Comparison of ENCODE assay signal across 9 mouse cellular contexts in the genomic region with DNA sequence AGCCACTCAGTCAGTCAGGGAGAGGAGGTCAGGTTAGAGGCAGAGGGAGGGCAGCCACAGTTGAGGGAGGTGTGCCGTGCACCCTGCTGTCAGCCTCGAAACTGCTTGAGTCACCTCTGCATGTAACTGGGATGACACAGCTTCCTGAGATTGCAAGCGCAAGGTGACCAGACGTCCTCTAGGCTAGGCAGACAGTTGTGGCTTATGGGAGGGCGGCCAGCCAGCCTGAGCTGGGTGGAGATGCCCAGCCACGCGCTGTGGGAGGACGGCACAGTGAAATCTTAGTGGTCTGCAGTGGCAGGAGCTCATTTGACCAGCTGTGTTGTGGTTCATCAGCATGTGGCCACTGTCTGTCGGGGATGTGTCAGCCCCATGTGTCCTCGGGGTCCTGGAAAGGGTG. TPM values are rescaled to one million over a fixed set of nuclear protein-coding genes. Genes with fewer than 3 reads are reported as not detected.
DNase-seq lines count a peak whose midpoint lies in the region; ATAC-seq lines count a peak whose summit lies in the region.
"Had no signal": no experiment of that assay in that cellular context is flagged by ENCODE, and none has a peak within 500 bp of the region (broad histone marks: within the 10 kb centered on the region; RNA-seq: fewer than 3 reads in every experiment).

No protein-coding gene starts in this region.

- DNase-seq in 3134 (ENCODE audit: extremely low read depth, insufficient read length, low spot score), result peak; percentile 84
- DNase-seq in 416B (ENCODE audit: low read depth), result peak; percentile 91
- DNase-seq in heart, adult 18-20 months, result peak; percentile 76 to 78
- no peak for DNase-seq in cerebellum, postnatal 14 days
- DNase-seq in left cerebral cortex, postnatal 10 days (ENCODE audit: extremely low spot score in 1 of 2, low spot score in 2 of 2), result no peak
- DNase-seq in thymus, postnatal 25 days, result no peak

- H3K9me3 ChIP-seq in liver, embryonic 15.5 days (replicated peaks), result no peaks in the 10 kb centered on the region

- H3K27me3 ChIP-seq in liver, embryonic 15.5 days, result no peaks in the 10 kb centered on the region

- peak; percentile 45 for ATAC-seq in liver, embryonic 15.5 days (ENCODE audit: insufficient read depth)

- H3K4me3 ChIP-seq in liver, embryonic 15.5 days (replicated peaks), result peak overlapping the region; percentile 99

- intact Hi-C loops in left cerebral cortex, postnatal 10 days (cut with DNase I), result no loop called here

- H3K4me2 ChIP-seq in liver, embryonic 15.5 days, result peak overlapping the region; percentile 76

- peaks cover 82% of the 10 kb centered on the region for H3K4me1 ChIP-seq in liver, embryonic 15.5 days (replicated peaks)

- H3K27ac ChIP-seq in liver, embryonic 15.5 days (replicated peaks), result peak overlapping the region; percentile 97

- peaks cover 59% of the 10 kb centered on the region for H3K36me3 ChIP-seq in liver, embryonic 15.5 days (replicated peaks)

- WGBS in liver, embryonic 15.5 days (ENCODE audit: insufficient replicate concordance), result 32% methylated on average over 10 of the region's 10 CpGs

- peak overlapping the region; percentile 98 for H3K9ac ChIP-seq in liver, embryonic 15.5 days

RNA-seq across cellular contexts. Expression of a gene that starts 3.6 kb away (rescaled TPM):
- total RNA-seq in heart, adult 18-20 months (2021), result 10 to 100 TPM; 37.3 to 39.7 TPM
- 44.5 and 50.0 TPM in 2 replicates for polyA plus RNA-seq in liver, embryonic 15.5 days (2015; fragmentation: Nextera tagmentation; extraction: Ambion mirVana)
- 1 to 10 TPM; 7.0 to 7.8 TPM for total RNA-seq in left cerebral cortex, postnatal 10 days (2021)

RNA-seq across cellular contexts. Expression of a gene that starts 19.5 kb away (rescaled TPM):
- 10 to 100 TPM; 37.7 to 39.5 TPM for total RNA-seq in heart, adult 18-20 months (2021)
- 11.8 and 12.5 TPM in 2 replicates for polyA plus RNA-seq in liver, embryonic 15.5 days (2015; fragmentation: Nextera tagmentation; extraction: Ambion mirVana)
- total RNA-seq in left cerebral cortex, postnatal 10 days (2021), result 100 to 1,000 TPM in 1 of 2 experiments, 10 to 100 TPM in 1; 93.4 to 106 TPM

RNA-seq across cellular contexts. Expression of a gene that starts 24.8 kb away (rescaled TPM):
- total RNA-seq in heart, adult 18-20 months (2021), result under 1 TPM; 0.21 to 0.60 TPM
- 0.68 and 1.2 TPM in 2 replicates for polyA plus RNA-seq in liver, embryonic 15.5 days (2015; fragmentation: Nextera tagmentation; extraction: Ambion mirVana)
- total RNA-seq in left cerebral cortex, postnatal 10 days (2021), result under 1 TPM in 1 of 2 experiments, not detected in 1; 0.43 TPM
- polyA plus RNA-seq: macrophage had no signal

RNA-seq across cellular contexts. Expression of a gene that starts 31.3 kb away (rescaled TPM):
- total RNA-seq in heart, adult 18-20 months (2021), result not detected
- polyA plus RNA-seq in liver, embryonic 15.5 days (2015; fragmentation: Nextera tagmentation; extraction: Ambion mirVana), result not detected in 2 replicates
- not detected for total RNA-seq in left cerebral cortex, postnatal 10 days (2021)
- polyA plus RNA-seq: cortical plate, adult 2 months; macrophage had no signal

RNA-seq across cellular contexts. Expression of a gene that starts 31.7 kb away (rescaled TPM):
- 10 to 100 TPM in 1 of 2 experiments, 1 to 10 TPM in 1; 8.1 to 10.1 TPM for total RNA-seq in heart, adult 18-20 months (2021)
- polyA plus RNA-seq in liver, embryonic 15.5 days (2015; fragmentation: Nextera tagmentation; extraction: Ambion mirVana), result 41.4 and 42.3 TPM in 2 replicates
- total RNA-seq in left cerebral cortex, postnatal 10 days (2021), result 10 to 100 TPM; 18.3 to 18.4 TPM

Comparison
In these comparisons a context has a peak if more than half of its experiments do, and no peak if none do; other contexts are left out.
1. DNase-seq: peak in 3134 (single experiment), 416B (single experiment) and heart, adult 18-20 months (2 of 2); none in cerebellum, postnatal 14 days (0 of 2), left cerebral cortex, postnatal 10 days (0 of 2) and thymus, postnatal 25 days (single experiment).
2. RNA of a gene that starts 3.6 kb away (total RNA-seq): 37.3 to 39.7 TPM in heart, adult 18-20 months; 7.0 to 7.8 TPM in left cerebral cortex, postnatal 10 days; every median in the first group is over 4 times any median in the second.